Mouse (Mus musculus): ENCODE measurements around the gene Adgrd1.

DNA sequence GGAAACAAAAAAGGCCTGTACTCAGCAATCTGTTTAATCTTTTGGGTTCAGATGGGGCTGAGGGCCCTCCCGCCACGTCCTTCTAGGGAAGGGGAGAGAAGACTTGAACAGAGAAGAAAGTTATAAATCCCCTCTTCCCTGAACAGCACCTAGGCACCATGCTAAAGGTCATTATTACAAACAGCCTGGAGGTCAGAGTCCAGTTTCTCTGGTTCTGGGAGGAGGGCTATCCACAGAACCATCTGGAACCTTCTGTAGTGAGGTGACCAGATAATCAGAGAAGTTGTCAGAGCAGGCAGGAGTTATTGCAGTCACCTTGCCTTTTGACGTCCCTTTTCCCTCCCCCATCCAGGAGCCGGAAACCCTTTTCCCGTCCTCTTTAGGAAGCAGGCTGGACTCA, 2.3 kb upstream of the Adgrd1 start:
- no peak for TF ChIP-seq CTCF (IDR thresholded peaks at IDR 0.05; ENCODE audit: borderline replicate concordance, control insufficient read depth, extremely low read depth, insufficient read depth, low read length, poor library complexity)
- no peak for TF ChIP-seq POLR2A (IDR thresholded peaks at IDR 0.05; ENCODE audit: control insufficient read depth, extremely low read depth, insufficient read depth, low read length, poor library complexity)
